Mouse (Mus musculus): ENCODE data around the gene Pde7b. TPM values are rescaled to one million over a fixed set of nuclear protein-coding genes. Genes with fewer than 3 reads are reported as not detected.

Gene Pde7b
- polyA plus RNA-seq, 1 experiment = 1.6 TPM

- H3K27me3 ChIP-seq (ENCODE audit: control insufficient read depth, insufficient read depth, low read length) = no peaks in the 10 kb centered on the region
- H3K4me3 ChIP-seq (ENCODE audit: control insufficient read depth, insufficient read depth, low read length) = no peak overlapping the region
- no peaks in the 10 kb centered on the region for H3K36me3 ChIP-seq (ENCODE audit: control insufficient read depth, insufficient read depth, low read length)
- DNase-seq = no peak
- WGBS = 5% methylated on average over 10 of the region's 10 CpGs
- H3K4me1 ChIP-seq (replicated peaks; ENCODE audit: control insufficient read depth, insufficient read depth, low read length) = 0 out of 2 replicates have a peak, but pooled peaks cover 8% of the 10 kb centered on the region
- no peak for TF ChIP-seq CTCF (IDR thresholded peaks at IDR 0.05; ENCODE audit: borderline replicate concordance, control insufficient read depth, extremely low read depth, insufficient read depth, low read length, poor library complexity)
- no peak for TF ChIP-seq POLR2A (IDR thresholded peaks at IDR 0.05; ENCODE audit: control insufficient read depth, extremely low read depth, insufficient read depth, low read length, poor library complexity)
- no peak overlapping the region for H3K27ac ChIP-seq (ENCODE audit: control insufficient read depth, insufficient read depth, low read length)
Measured at GRCm38 (mm10) chr10:20724451-20724850, 427 bp downstream of the Pde7b start.

DNA sequence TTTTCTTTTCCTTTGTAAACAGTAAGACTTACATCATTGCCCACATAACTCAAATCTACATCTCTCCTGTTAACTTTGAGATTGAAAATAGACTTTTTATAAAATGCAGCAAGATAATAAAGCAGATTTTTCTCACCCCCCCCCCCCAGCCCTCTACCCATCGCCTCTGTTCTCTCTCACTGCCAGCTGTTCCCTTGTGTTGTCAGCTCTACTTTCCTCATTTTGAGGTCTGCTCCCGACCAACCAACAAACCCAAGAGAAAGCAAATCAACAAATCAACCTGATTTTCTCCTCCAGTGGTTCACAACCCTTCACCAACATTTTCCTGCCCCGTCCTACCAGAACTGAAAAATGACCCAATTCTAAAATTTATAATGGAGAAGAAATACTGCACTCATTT lies 916 bp downstream of the Pde7b start:
- Histone ChIP-seq H3K4me1 (replicated peaks; ENCODE audit: control insufficient read depth, insufficient read depth, low read length) (peaks cover 10% of the 10 kb centered on the region; the same call in 1 of the 2 replicates), H3K4me3 (ENCODE audit: control insufficient read depth, insufficient read depth, low read length) (no peak overlapping the region), H3K36me3 (ENCODE audit: control insufficient read depth, insufficient read depth, low read length) (no peaks in the 10 kb centered on the region), H3K27ac (ENCODE audit: control insufficient read depth, insufficient read depth, low read length) (no peak overlapping the region), H3K27me3 (ENCODE audit: control insufficient read depth, insufficient read depth, low read length) (no peaks in the 10 kb centered on the region)
- WGBS = 8% methylated on average over 3 of the region's 3 CpGs
- DNase-seq = no peak
- TF ChIP-seq CTCF (IDR thresholded peaks at IDR 0.05; ENCODE audit: borderline replicate concordance, control insufficient read depth, extremely low read depth, insufficient read depth, low read length, poor library complexity) (no peak), POLR2A (IDR thresholded peaks at IDR 0.05; ENCODE audit: control insufficient read depth, extremely low read depth, insufficient read depth, low read length, poor library complexity) (no peak)

DNA sequence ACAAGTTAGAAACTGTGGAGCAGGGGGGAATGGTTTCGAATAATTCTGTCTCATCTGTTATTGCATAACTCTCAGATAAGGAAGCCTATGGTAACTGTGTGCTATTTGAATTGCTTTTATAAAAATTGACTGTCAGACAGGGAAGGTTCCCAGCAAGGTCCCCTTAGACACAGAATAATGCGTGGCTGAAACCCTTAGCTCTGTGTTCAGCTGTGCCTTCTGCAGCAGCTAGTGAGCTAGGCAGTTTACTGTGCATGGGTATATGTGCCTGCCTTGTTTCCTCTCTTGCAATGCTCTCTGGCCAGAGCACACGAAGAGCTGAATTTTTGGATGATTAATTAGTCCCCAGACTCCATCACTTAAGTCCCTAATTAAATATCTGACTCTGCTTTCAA lies 1.4 kb downstream of the Pde7b start:
- Histone ChIP-seq H3K4me1 (replicated peaks; ENCODE audit: control insufficient read depth, insufficient read depth, low read length) (peaks cover 10% of the 10 kb centered on the region; the same call in 1 of the 2 replicates), H3K27me3 (ENCODE audit: control insufficient read depth, insufficient read depth, low read length) (no peaks in the 10 kb centered on the region), H3K27ac (ENCODE audit: control insufficient read depth, insufficient read depth, low read length) (no peak overlapping the region), H3K36me3 (ENCODE audit: control insufficient read depth, insufficient read depth, low read length) (no peaks in the 10 kb centered on the region), H3K4me3 (ENCODE audit: control insufficient read depth, insufficient read depth, low read length) (no peak overlapping the region)
- TF ChIP-seq POLR2A (IDR thresholded peaks at IDR 0.05; ENCODE audit: control insufficient read depth, extremely low read depth, insufficient read depth, low read length, poor library complexity) (no peak), CTCF (IDR thresholded peaks at IDR 0.05; ENCODE audit: borderline replicate concordance, control insufficient read depth, extremely low read depth, insufficient read depth, low read length, poor library complexity) (no peak)
- WGBS = 48% methylated on average over 3 of the region's 3 CpGs
- no peak for DNase-seq

- Histone ChIP-seq H3K27ac (ENCODE audit: control insufficient read depth, insufficient read depth, low read length) (no peak overlapping the region), H3K4me1 (replicated peaks; ENCODE audit: control insufficient read depth, insufficient read depth, low read length) (peaks cover 10% of the 10 kb centered on the region; the same call in 1 of the 2 replicates), H3K36me3 (ENCODE audit: control insufficient read depth, insufficient read depth, low read length) (no peaks in the 10 kb centered on the region), H3K27me3 (ENCODE audit: control insufficient read depth, insufficient read depth, low read length) (no peaks in the 10 kb centered on the region), H3K4me3 (ENCODE audit: control insufficient read depth, insufficient read depth, low read length) (no peak overlapping the region)
- 72% methylated on average over 9 of the region's 9 CpGs for WGBS
- DNase-seq = no peak
- TF ChIP-seq CTCF (IDR thresholded peaks at IDR 0.05; ENCODE audit: borderline replicate concordance, control insufficient read depth, extremely low read depth, insufficient read depth, low read length, poor library complexity) = no peak
- TF ChIP-seq POLR2A (IDR thresholded peaks at IDR 0.05; ENCODE audit: control insufficient read depth, extremely low read depth, insufficient read depth, low read length, poor library complexity) = no peak
Measured at GRCm38 (mm10) chr10:20722651-20723520, 2.0 kb downstream of the Pde7b start.

- Histone ChIP-seq H3K4me3 (ENCODE audit: control insufficient read depth, insufficient read depth, low read length) (no peak overlapping the region), H3K27ac (ENCODE audit: control insufficient read depth, insufficient read depth, low read length) (no peak overlapping the region), H3K36me3 (ENCODE audit: control insufficient read depth, insufficient read depth, low read length) (no peaks in the 10 kb centered on the region), H3K27me3 (ENCODE audit: control insufficient read depth, insufficient read depth, low read length) (no peaks in the 10 kb centered on the region), H3K4me1 (replicated peaks; ENCODE audit: control insufficient read depth, insufficient read depth, low read length) (peaks cover 7% of the 10 kb centered on the region; the same call in 1 of the 2 replicates)
- WGBS = 13% methylated on average over 2 of the region's 2 CpGs
- TF ChIP-seq POLR2A (IDR thresholded peaks at IDR 0.05; ENCODE audit: control insufficient read depth, extremely low read depth, insufficient read depth, low read length, poor library complexity) (no peak), CTCF (IDR thresholded peaks at IDR 0.05; ENCODE audit: borderline replicate concordance, control insufficient read depth, extremely low read depth, insufficient read depth, low read length, poor library complexity) (no peak)
- DNase-seq = no peak
Measured at GRCm38 (mm10) chr10:20719201-20719600, 5.7 kb downstream of the Pde7b start.

- no peak for DNase-seq
- TF ChIP-seq CTCF (IDR thresholded peaks at IDR 0.05; ENCODE audit: borderline replicate concordance, control insufficient read depth, extremely low read depth, insufficient read depth, low read length, poor library complexity) (no peak), POLR2A (IDR thresholded peaks at IDR 0.05; ENCODE audit: control insufficient read depth, extremely low read depth, insufficient read depth, low read length, poor library complexity) (no peak)
- H3K4me1 ChIP-seq (replicated peaks; ENCODE audit: control insufficient read depth, insufficient read depth, low read length) = no peaks in the 10 kb centered on the region
- H3K4me3 ChIP-seq (ENCODE audit: control insufficient read depth, insufficient read depth, low read length) = no peak overlapping the region
- 63% methylated on average over 7 of the region's 7 CpGs for WGBS
- H3K36me3 ChIP-seq (ENCODE audit: control insufficient read depth, insufficient read depth, low read length) = no peaks in the 10 kb centered on the region
- H3K27ac ChIP-seq (ENCODE audit: control insufficient read depth, insufficient read depth, low read length) = no peak overlapping the region
- no peaks in the 10 kb centered on the region for H3K27me3 ChIP-seq (ENCODE audit: control insufficient read depth, insufficient read depth, low read length)
Measured at GRCm38 (mm10) chr10:20700633-20701032, 24.2 kb downstream of the Pde7b start.

Data from thymus, adult 2 months (tissue).